Mouse (Mus musculus): ENCODE results near the gene Nutf2. TPM values are rescaled to one million over a fixed set of nuclear protein-coding genes. Genes with fewer than 3 reads are reported as not detected.

Nutf2 gene
- total RNA-seq, 2 experiments from 2014 or later = 43.7 to 44.5 TPM

Other genes starting within 250 kb of the Nutf2 start
- 10 to 100 TPM; 33.6 to 34.2 TPM for gene Ctcf, start 224.0 kb upstream of the Nutf2 start, total RNA-seq (2021)
- 1 to 10 TPM in 1 of 2 experiments, under 1 TPM in 1; 0.52 to 1.2 TPM for gene Agrp, start 223.2 kb upstream of the Nutf2 start, total RNA-seq (2021)
- gene Carmil2, start 174.3 kb upstream of the Nutf2 start, total RNA-seq (2021) = under 1 TPM in 1 of 2 experiments, not detected in 1; 0.05 TPM
- gene Acd, start 159.5 kb upstream of the Nutf2 start, total RNA-seq (2021) = 1 to 10 TPM; 5.0 to 5.4 TPM
- 1 to 10 TPM; 5.5 to 6.2 TPM for gene Pard6a, start 159.4 kb upstream of the Nutf2 start, total RNA-seq (2021)
- gene 4933405L10Rik, start 152.9 kb upstream of the Nutf2 start, total RNA-seq (2021) = not detected
- gene Enkd1, start 152.4 kb upstream of the Nutf2 start, total RNA-seq (2021) = 1 to 10 TPM in 1 of 2 experiments, under 1 TPM in 1; 0.69 to 1.4 TPM
- 1 to 10 TPM; 6.9 to 8.4 TPM for gene Gfod2, start 101.9 kb upstream of the Nutf2 start, total RNA-seq (2021)
- gene Ranbp10, start 33.2 kb upstream of the Nutf2 start, total RNA-seq (2021) = 10 to 100 TPM; 25.6 to 27.4 TPM
- gene Tsnaxip1, start 32.8 kb upstream of the Nutf2 start, total RNA-seq (2021) = not detected
- gene Cenpt, start 7.3 kb upstream of the Nutf2 start, total RNA-seq (2021) = under 1 TPM; 0.93 to 0.98 TPM
- 10 to 100 TPM; 21.9 to 22.0 TPM for gene Thap11, start 5.4 kb upstream of the Nutf2 start, total RNA-seq (2021)
- 10 to 100 TPM; 19.7 to 20.6 TPM for gene Edc4, start 20.3 kb downstream of the Nutf2 start, total RNA-seq (2021)
- under 1 TPM in 1 of 2 experiments, not detected in 1; 0.76 TPM for gene Nrn1l, start 33.0 kb downstream of the Nutf2 start, total RNA-seq (2021)
- gene Pskh1, start 39.9 kb downstream of the Nutf2 start, total RNA-seq (2021) = 10 to 100 TPM; 13.5 to 13.6 TPM
- under 1 TPM in 1 of 2 experiments, not detected in 1; 0.37 TPM for gene Ctrl, start 73.3 kb downstream of the Nutf2 start, total RNA-seq (2021)
- 10 to 100 TPM; 19.4 to 27.2 TPM for gene Psmb10, start 77.9 kb downstream of the Nutf2 start, total RNA-seq (2021)
- under 1 TPM; 0.16 to 0.66 TPM for gene Lcat, start 82.8 kb downstream of the Nutf2 start, total RNA-seq (2021)
- 10 to 100 TPM in 1 of 2 experiments, 1 to 10 TPM in 1; 8.7 to 16.1 TPM for gene Slc12a4, start 105.5 kb downstream of the Nutf2 start, total RNA-seq (2021)
- not detected for gene Dpep3, start 118.8 kb downstream of the Nutf2 start, total RNA-seq (2021)
- gene Dus2, start 130.8 kb downstream of the Nutf2 start, total RNA-seq (2021) = 10 to 100 TPM in 1 of 2 experiments, 1 to 10 TPM in 1; 9.6 to 10.4 TPM
- gene Dpep2nb, start 145.4 kb downstream of the Nutf2 start, total RNA-seq (2021) = not detected
- gene Ddx28, start 151.3 kb downstream of the Nutf2 start, total RNA-seq (2021) = 10 to 100 TPM; 10.6 to 10.9 TPM
- 10 to 100 TPM; 26.2 to 27.9 TPM for gene Nfatc3, start 198.3 kb downstream of the Nutf2 start, total RNA-seq (2021)